Mouse (Mus musculus): Measurements from ENCODE around the gene Rrbp1. TPM values are rescaled to one million over a fixed set of nuclear protein-coding genes. Genes with fewer than 3 reads are reported as not detected.

Rrbp1 gene
- total RNA-seq, 2 experiments from 2014 or later: 177 to 228 TPM

- ATAC-seq (replicated peaks; ENCODE audit: poor library complexity, severe bottlenecking): no peak
These were observed 47.7 kb downstream of the Rrbp1 start for GRCm38 (mm10) chr2:143963318-143963717.

GRCm38 (mm10) chr2:143962192-143962591 is 48.9 kb downstream of the Rrbp1 start:
- ATAC-seq (replicated peaks; ENCODE audit: poor library complexity, severe bottlenecking): peak; percentile 93

- ATAC-seq (replicated peaks; ENCODE audit: poor library complexity, severe bottlenecking): no peak
These were observed 55.3 kb downstream of the Rrbp1 start for GRCm38 (mm10) chr2:143955746-143956145.

- ATAC-seq (replicated peaks; ENCODE audit: poor library complexity, severe bottlenecking): no peak
These were observed 56.1 kb downstream of the Rrbp1 start for GRCm38 (mm10) chr2:143955004-143955403.

GRCm38 (mm10) chr2:143953944-143954343 is 57.1 kb downstream of the Rrbp1 start:
- no peak for ATAC-seq (replicated peaks; ENCODE audit: poor library complexity, severe bottlenecking)

- ATAC-seq (replicated peaks; ENCODE audit: poor library complexity, severe bottlenecking): no peak
These were observed 59.3 kb downstream of the Rrbp1 start for GRCm38 (mm10) chr2:143951546-143952315.

GRCm38 (mm10) chr2:143951028-143951420 is 60.0 kb downstream of the Rrbp1 start:
- ATAC-seq (replicated peaks; ENCODE audit: poor library complexity, severe bottlenecking): no peak

GRCm38 (mm10) chr2:143950290-143951027 is 60.6 kb downstream of the Rrbp1 start:
- ATAC-seq (replicated peaks; ENCODE audit: poor library complexity, severe bottlenecking): no peak

- ATAC-seq (replicated peaks; ENCODE audit: poor library complexity, severe bottlenecking): no peak
These were observed 61.8 kb downstream of the Rrbp1 start for GRCm38 (mm10) chr2:143949217-143949616.

- ATAC-seq (replicated peaks; ENCODE audit: poor library complexity, severe bottlenecking): no peak
These were observed 62.6 kb downstream of the Rrbp1 start for GRCm38 (mm10) chr2:143948416-143948815.

- ATAC-seq (replicated peaks; ENCODE audit: poor library complexity, severe bottlenecking): peak; percentile 14; the same call in 1 of the 2 replicates
These were observed 63.1 kb downstream of the Rrbp1 start for GRCm38 (mm10) chr2:143947981-143948380.

- no peak for ATAC-seq (replicated peaks; ENCODE audit: poor library complexity, severe bottlenecking)
These were observed 64.7 kb downstream of the Rrbp1 start for GRCm38 (mm10) chr2:143946399-143946798.

GRCm38 (mm10) chr2:143945466-143946075 is 65.5 kb downstream of the Rrbp1 start:
- ATAC-seq (replicated peaks; ENCODE audit: poor library complexity, severe bottlenecking): peak; percentile 48

GRCm38 (mm10) chr2:143944796-143945195 is 66.3 kb downstream of the Rrbp1 start:
- no peak for ATAC-seq (replicated peaks; ENCODE audit: poor library complexity, severe bottlenecking)

- peak; percentile 82 for ATAC-seq (replicated peaks; ENCODE audit: poor library complexity, severe bottlenecking)
These were observed 70.7 kb downstream of the Rrbp1 start for GRCm38 (mm10) chr2:143940406-143940805.

GRCm38 (mm10) chr2:143937861-143938260 is 73.2 kb downstream of the Rrbp1 start:
- no peak for ATAC-seq (replicated peaks; ENCODE audit: poor library complexity, severe bottlenecking)

- peak; percentile 81 for ATAC-seq (replicated peaks; ENCODE audit: poor library complexity, severe bottlenecking)
These were observed 76.6 kb downstream of the Rrbp1 start for GRCm38 (mm10) chr2:143934439-143934838.

GRCm38 (mm10) chr2:143933516-143933915 is 77.5 kb downstream of the Rrbp1 start:
- ATAC-seq (replicated peaks; ENCODE audit: poor library complexity, severe bottlenecking): no peak

GRCm38 (mm10) chr2:143932340-143932873 is 78.7 kb downstream of the Rrbp1 start:
- ATAC-seq (replicated peaks; ENCODE audit: poor library complexity, severe bottlenecking): no peak

GRCm38 (mm10) chr2:143929607-143930311 is 81.3 kb downstream of the Rrbp1 start:
- ATAC-seq (replicated peaks; ENCODE audit: poor library complexity, severe bottlenecking): no peak

Data from granulocyte monocyte progenitor cell, adult 5-6 weeks (primary cell).